Mouse (Mus musculus) central nervous system, embryonic 14 days (tissue): Measurements from ENCODE around the gene Sema3e. TPM values are rescaled to one million over a fixed set of nuclear protein-coding genes. Genes with fewer than 3 reads are reported as not detected.

Source experiments
- polyA plus RNA-seq: library from polyadenylated mRNA; depleted of rRNA; stranded (reverse); fragments of >200 nt; gene quantifications from 2 replicates; pipeline ENCODE4 v1.2.3, GENCODE M21; 2012; rRNA removed

Gene Sema3e
- polyA plus RNA-seq = 1.6 and 2.5 TPM in 2 replicates

GRCm38 (mm10) chr5:14025205-14026124 is at the start of gene Sema3e:
TSS of gene Sema3e (plus strand) at chr5:14025276.

Other genes with a start within 250 kb of the Sema3e start
- gene Speer3, start 233.7 kb upstream of the Sema3e start, polyA plus RNA-seq = not detected in 2 replicates